Mouse (Mus musculus) ES-Bruce4 (cell line): Measurements from ENCODE around the gene Tagln2.

Experiments used
- CTCF ChIP-seq: IDR thresholded peaks from one replicate; pipeline ENCODE4 v1.8.1; 2011; ENCODE audit warnings: low read depth, low read length
- POLR2A ChIP-seq: IDR thresholded peaks from one replicate; pipeline ENCODE4 v1.8.1; 2011; ENCODE audit warnings: low read length; ENCODE audit not compliant: insufficient read depth

GRCm38 (mm10) chr1:172507001-172507400 lies 7.2 kb downstream of the Tagln2 start:
- TF ChIP-seq CTCF, result no peak
- TF ChIP-seq POLR2A, result no peak
